Mouse (Mus musculus) embryo, embryonic 11 days (tissue): ENCODE measurements around the gene Drap1.

Experiments
- DNase-seq: peaks from one replicate; pipeline ENCODE4 v3.0.0-alpha.2; 2015

The Drap1 gene

GRCm38 (mm10) chr19:5448354-5449150 lies 23.8 kb upstream of the Drap1 start:
- peak; percentile 37 for DNase-seq

GRCm38 (mm10) chr19:5447515-5448353 lies 23.0 kb upstream of the Drap1 start, which contains the start of gene Fosl1:
Gene Fosl1 (plus strand): TSS chr19:5447547.
- peak; percentile 71 for DNase-seq

GRCm38 (mm10) chr19:5445747-5446146 lies 21.0 kb upstream of the Drap1 start:
- no peak for DNase-seq

GRCm38 (mm10) chr19:5444954-5445353 lies 20.2 kb upstream of the Drap1 start:
- DNase-seq = no peak

GRCm38 (mm10) chr19:5444371-5444908 lies 19.7 kb upstream of the Drap1 start:
- DNase-seq = no peak

GRCm38 (mm10) chr19:5433951-5434350 lies 9.2 kb upstream of the Drap1 start:
- DNase-seq = no peak

- peak; percentile 66 for DNase-seq
These were observed 8.4 kb upstream of the Drap1 start for GRCm38 (mm10) chr19:5432992-5433852.

GRCm38 (mm10) chr19:5431911-5432464 lies 7.2 kb upstream of the Drap1 start:
- no peak for DNase-seq

GRCm38 (mm10) chr19:5430408-5430807 lies 5.6 kb upstream of the Drap1 start:
- DNase-seq = no peak

- DNase-seq = no peak
These were observed 5.0 kb upstream of the Drap1 start for GRCm38 (mm10) chr19:5429806-5430205.

GRCm38 (mm10) chr19:5429219-5429618 lies 4.4 kb upstream of the Drap1 start:
- no peak for DNase-seq

GRCm38 (mm10) chr19:5428083-5428482 lies 3.3 kb upstream of the Drap1 start:
- DNase-seq = peak; percentile 50

- DNase-seq = no peak
These were observed 2.0 kb upstream of the Drap1 start for GRCm38 (mm10) chr19:5426640-5427290.

- no peak for DNase-seq
These were observed 1.3 kb upstream of the Drap1 start for GRCm38 (mm10) chr19:5425906-5426565.

- peak; percentile 85 for DNase-seq
These were observed 542 bp downstream of the Drap1 start for GRCm38 (mm10) chr19:5424092-5424781.

GRCm38 (mm10) chr19:5423561-5423960 lies 1.2 kb downstream of the Drap1 start:
- no peak for DNase-seq

- no peak for DNase-seq
These were observed 1.8 kb downstream of the Drap1 start for GRCm38 (mm10) chr19:5422895-5423443.

- DNase-seq = no peak
These were observed 2.5 kb downstream of the Drap1 start for GRCm38 (mm10) chr19:5422267-5422666.

GRCm38 (mm10) chr19:5421784-5422183 lies 3.0 kb downstream of the Drap1 start:
- DNase-seq = no peak

GRCm38 (mm10) chr19:5420579-5420978 lies 4.2 kb downstream of the Drap1 start:
- DNase-seq = no peak
